Mouse (Mus musculus): ENCODE data around the gene Lrrc1.

Gene Lrrc1

GRCm38 (mm10) chr9:77543351-77544321 lies 1.0 kb downstream of the Lrrc1 start:
- no peak for DNase-seq (ENCODE audit: low read depth, low spot score)

- DNase-seq (ENCODE audit: low read depth, low spot score): no peak
Measured at GRCm38 (mm10) chr9:77541556-77541955, 3.1 kb downstream of the Lrrc1 start.

- no peak for DNase-seq (ENCODE audit: low read depth, low spot score)
Measured at GRCm38 (mm10) chr9:77539232-77539631, 5.4 kb downstream of the Lrrc1 start.

- no peak for DNase-seq (ENCODE audit: low read depth, low spot score)
Measured at GRCm38 (mm10) chr9:77537357-77537756, 7.3 kb downstream of the Lrrc1 start.

- DNase-seq (ENCODE audit: low read depth, low spot score): no peak
Measured at GRCm38 (mm10) chr9:77536832-77537231, 7.8 kb downstream of the Lrrc1 start.

- no peak for DNase-seq (ENCODE audit: low read depth, low spot score)
Measured at GRCm38 (mm10) chr9:77536286-77536685, 8.4 kb downstream of the Lrrc1 start.

- DNase-seq (ENCODE audit: low read depth, low spot score): no peak
Measured at GRCm38 (mm10) chr9:77535021-77535744, 9.5 kb downstream of the Lrrc1 start.

- DNase-seq (ENCODE audit: low read depth, low spot score): no peak
Measured at GRCm38 (mm10) chr9:77528379-77529041, 16.2 kb downstream of the Lrrc1 start.

- DNase-seq (ENCODE audit: low read depth, low spot score): no peak
Measured at GRCm38 (mm10) chr9:77527170-77527569, 17.5 kb downstream of the Lrrc1 start.

- DNase-seq (ENCODE audit: low read depth, low spot score): no peak
Measured at GRCm38 (mm10) chr9:77526715-77527114, 18.0 kb downstream of the Lrrc1 start.

- no peak for DNase-seq (ENCODE audit: low read depth, low spot score)
Measured at GRCm38 (mm10) chr9:77525595-77526295, 18.9 kb downstream of the Lrrc1 start.

- no peak for DNase-seq (ENCODE audit: low read depth, low spot score)
Measured at GRCm38 (mm10) chr9:77523793-77524192, 20.9 kb downstream of the Lrrc1 start.

GRCm38 (mm10) chr9:77522476-77522875 lies 22.2 kb downstream of the Lrrc1 start:
- DNase-seq (ENCODE audit: low read depth, low spot score): no peak

- no peak for DNase-seq (ENCODE audit: low read depth, low spot score)
Measured at GRCm38 (mm10) chr9:77519198-77519597, 25.5 kb downstream of the Lrrc1 start.

GRCm38 (mm10) chr9:77516782-77517364 lies 27.8 kb downstream of the Lrrc1 start:
- DNase-seq (ENCODE audit: low read depth, low spot score): no peak

- DNase-seq (ENCODE audit: low read depth, low spot score): no peak
Measured at GRCm38 (mm10) chr9:77513892-77514291, 30.8 kb downstream of the Lrrc1 start.

GRCm38 (mm10) chr9:77512220-77512619 lies 32.5 kb downstream of the Lrrc1 start:
- DNase-seq (ENCODE audit: low read depth, low spot score): no peak

GRCm38 (mm10) chr9:77510574-77510973 lies 34.1 kb downstream of the Lrrc1 start:
- no peak for DNase-seq (ENCODE audit: low read depth, low spot score)

- no peak for DNase-seq (ENCODE audit: low read depth, low spot score)
Measured at GRCm38 (mm10) chr9:77507743-77508394, 36.8 kb downstream of the Lrrc1 start.

Data from telencephalon, adult 2 months (tissue).